Mouse (Mus musculus): Measurements from ENCODE around the gene Nr2f1.

GRCm38 (mm10) chr13:78183004-78183403, 16.6 kb downstream of the Nr2f1 start:
- TF ChIP-seq CTCF (IDR thresholded peaks at IDR 0.05; ENCODE audit: borderline replicate concordance, control insufficient read depth, extremely low read depth, insufficient read depth, low read length, poor library complexity) (no peak), POLR2A (IDR thresholded peaks at IDR 0.05; ENCODE audit: control insufficient read depth, extremely low read depth, insufficient read depth, low read length, poor library complexity) (no peak)

All from thymus, adult 2 months (tissue).